Mouse (Mus musculus): ENCODE measurements around the gene Nfatc2.

Gene Nfatc2

DNA sequence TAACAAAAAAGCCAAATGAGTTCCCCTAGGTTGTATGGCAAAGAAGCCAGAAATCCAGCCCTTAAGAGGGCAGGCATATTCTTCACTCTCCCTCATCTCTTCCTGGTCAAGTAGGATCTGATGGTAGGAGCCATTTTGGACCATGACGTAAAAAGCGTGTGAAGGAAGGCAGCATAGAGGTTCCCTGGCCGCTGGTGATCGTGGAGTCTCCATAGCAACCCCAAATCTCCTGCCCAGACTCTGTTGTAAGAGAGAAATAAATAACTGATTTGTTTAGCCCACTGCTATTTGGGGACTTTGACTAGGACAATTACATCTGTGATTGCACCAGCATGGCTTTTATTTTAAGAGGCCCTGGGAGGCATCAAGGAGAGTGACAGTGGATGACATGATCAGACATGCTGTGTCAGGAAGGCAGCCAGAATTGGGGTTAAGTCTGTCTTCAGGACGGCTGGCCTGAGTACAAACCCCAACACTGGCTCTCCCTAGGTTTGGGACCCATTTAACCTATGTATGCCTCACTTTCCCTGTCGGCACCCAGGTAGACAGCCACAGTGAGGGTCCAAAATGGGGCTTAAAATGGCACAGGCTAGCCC lies 8.3 kb upstream of the Nfatc2 start:
- DNase-seq (ENCODE audit: low read depth, low spot score) = no peak

DNA sequence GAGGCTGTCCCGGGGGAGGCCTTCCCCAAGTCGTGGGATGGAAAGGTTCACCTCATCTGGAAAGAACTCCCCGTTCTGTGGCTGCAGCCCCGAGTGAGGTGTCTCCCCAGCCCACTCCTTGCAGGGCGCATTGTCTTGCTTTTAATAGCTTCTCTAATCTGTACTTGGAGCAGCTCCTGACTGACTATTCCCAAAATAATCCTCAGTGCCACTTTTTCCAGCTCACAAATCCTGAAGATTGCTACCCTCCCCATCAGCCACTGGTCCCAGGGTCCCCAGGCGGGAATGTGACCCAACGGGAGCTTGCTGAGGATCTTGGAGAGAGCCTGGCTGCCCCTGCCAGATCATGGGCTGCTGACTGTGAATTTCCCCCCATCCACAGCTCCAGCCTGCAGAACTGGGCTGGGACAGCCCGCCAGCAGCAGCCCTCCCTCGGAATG lies 6.7 kb upstream of the Nfatc2 start:
- no peak for DNase-seq (ENCODE audit: low read depth, low spot score)

DNA sequence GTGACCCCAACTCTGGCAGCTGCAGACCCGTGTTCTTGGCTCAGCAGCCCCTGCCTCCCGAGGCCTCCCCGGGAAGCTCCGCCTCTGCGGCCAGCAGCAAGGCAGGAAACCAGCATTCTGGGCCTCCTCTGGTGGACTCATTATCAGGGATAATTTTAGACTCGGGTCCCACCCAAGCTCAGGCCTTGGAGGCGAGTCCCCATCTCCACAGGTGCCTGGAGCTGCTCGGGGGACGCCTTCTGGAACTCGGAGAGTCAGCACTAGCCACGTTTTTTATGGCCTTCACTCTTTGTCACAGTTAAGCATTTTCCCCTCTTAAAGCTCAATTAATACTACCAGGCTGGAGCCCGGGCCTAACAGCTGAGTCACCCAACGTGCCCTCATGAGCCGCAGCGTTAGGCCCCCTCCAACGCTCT lies 3.2 kb upstream of the Nfatc2 start:
- DNase-seq (ENCODE audit: low read depth, low spot score) = no peak

DNA sequence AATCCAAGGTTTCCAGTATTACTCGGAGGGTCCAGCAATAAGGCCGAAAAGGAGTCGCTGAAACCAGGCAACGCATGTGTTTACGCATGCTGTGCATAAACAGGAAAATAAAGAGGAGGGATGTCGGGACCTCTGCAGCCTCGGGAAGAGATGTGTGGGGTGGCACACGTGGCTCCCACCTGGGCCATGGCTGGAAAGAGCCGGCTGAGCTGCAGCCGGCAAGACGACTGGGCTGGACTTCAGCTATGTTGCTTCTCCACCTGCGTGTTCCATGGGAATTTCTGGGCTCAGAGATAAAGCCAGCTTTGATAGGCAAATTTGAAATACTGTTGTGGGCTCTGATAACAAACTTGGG lies 907 bp upstream of the Nfatc2 start:
- peak; percentile 55 for DNase-seq (ENCODE audit: low read depth, low spot score)

DNA sequence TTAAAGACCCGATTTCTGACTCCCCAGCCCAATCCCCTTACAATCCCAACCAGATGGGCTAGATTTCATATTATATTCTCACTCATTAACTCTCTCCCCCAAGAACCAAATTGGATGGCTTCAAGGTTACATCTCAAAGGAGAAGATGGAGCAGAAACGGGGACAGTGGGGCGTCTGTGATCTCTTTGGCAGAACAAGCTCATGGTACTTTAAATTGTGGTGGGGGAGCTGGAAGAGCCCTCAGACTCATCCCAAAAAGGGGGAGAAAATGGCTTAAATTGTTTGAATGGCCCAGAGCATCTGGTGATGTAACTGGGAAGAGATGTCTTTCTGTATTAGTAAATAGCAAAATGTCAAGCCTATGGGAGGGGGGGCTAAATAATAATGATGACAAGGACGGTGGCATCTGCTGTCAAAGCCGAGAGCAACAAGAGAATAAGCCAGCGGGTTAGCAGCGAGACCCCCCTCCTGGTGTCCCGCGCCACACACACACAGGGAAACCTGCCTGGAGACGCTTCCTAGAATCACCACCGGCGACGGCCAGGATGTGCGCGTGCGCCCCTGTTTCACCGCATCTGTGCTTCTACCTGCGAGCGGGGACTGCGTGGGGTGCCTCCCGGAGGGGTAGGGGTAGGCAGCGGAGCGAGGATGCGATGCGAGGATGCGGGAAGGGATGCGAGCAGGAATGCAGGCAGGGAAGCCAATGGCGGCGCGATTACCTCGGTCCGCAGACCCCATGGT lies 537 bp downstream of the Nfatc2 start:
- no peak for DNase-seq (ENCODE audit: low read depth, low spot score)

DNA sequence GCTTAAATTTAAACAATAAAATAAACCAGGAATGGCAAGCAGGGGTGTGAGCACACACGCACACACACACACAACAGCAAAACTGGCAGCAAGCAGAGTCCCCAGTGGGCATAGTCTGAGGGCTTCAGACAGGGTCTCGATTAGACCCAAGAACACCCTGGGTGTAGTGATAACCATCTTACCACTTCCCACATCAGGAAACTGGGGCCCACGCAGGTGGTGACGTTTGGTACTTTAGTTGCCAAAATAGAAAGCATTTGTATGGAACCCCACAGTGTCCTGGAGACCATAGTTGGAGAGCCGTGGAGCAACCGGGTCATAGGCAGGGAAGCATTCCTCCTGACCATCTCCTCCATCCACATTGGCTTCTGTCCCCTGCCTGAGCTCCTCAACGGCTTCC lies 5.8 kb downstream of the Nfatc2 start:
- DNase-seq (ENCODE audit: low read depth, low spot score) = no peak

DNA sequence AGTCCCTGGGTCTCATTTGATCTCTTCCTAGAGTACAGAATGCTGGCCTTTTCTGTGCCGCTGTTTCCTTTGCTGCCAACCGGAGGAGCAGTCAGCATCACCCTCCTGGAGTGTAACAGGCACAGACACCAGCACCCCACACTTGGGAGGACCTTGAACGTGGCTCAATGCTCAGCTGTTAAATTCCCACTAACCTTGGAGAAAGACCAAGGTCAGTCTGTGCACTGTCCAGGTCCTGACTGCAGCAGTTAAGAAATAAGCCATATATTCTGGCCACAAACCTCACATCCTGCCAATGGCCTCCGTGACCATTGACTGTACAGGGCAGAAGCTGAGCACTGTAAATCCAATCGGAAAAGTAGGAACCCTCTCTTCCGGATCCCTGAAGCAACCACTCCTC lies 7.8 kb downstream of the Nfatc2 start:
- DNase-seq (ENCODE audit: low read depth, low spot score) = no peak

DNA sequence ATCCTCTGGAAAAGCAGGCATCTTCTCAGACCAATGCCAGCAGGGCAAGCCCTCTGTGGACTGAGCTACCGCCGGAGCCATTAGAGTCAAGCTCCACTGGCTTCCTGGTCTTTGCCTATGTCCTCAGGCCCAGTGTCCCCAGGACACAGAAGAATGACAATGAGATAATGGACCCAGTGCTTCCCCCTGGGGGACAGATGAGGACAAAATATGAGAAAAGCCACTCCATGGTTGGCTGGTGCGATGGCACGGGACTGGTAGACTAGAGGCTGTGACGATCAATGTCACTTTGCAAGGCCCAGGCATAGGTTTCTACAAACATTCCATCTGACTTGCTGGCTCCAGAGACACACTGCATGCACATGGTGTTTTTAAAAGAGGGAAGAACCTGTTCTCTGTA lies 8.5 kb downstream of the Nfatc2 start:
- DNase-seq (ENCODE audit: low read depth, low spot score) = no peak

DNA sequence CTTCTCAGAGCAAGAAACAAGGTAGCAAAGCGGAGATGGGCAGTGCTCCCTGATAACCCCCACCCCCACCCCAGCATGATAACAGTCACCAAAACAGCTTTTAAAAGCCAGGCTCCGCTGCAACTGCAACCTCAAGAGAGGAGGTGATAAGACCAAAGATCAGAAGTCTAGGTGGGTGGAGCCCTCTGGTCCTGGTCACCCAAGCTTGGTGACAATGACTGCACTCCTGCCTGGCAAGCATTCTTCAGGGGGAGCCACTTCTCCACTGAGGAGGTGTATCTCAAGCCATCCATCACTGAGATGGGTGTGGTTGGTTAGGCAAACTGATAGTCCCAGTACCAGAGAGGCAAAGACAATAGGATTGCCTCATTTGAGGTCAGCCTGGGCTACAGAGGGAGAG lies 10.4 kb downstream of the Nfatc2 start:
- no peak for DNase-seq (ENCODE audit: low read depth, low spot score)

DNA sequence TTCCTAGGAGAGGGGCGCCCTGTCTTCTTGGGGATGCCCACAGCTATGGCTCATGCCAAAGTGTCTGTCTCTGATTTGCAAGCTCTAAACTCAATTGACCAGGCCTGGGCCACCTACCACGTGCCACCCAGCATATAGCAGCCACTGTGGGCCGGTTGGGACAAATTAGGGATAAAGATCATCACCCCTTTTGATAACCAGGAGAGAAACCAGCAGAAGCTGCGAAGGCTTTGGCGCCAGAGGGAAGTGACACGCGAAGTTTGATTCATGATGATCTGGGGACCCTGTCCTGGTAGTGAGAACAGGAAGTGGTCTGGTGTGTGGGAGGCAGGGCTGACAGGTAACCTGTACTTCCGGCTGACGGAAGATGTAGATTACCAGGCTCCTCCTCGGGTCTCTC lies 10.9 kb downstream of the Nfatc2 start:
- no peak for DNase-seq (ENCODE audit: low read depth, low spot score)

DNA sequence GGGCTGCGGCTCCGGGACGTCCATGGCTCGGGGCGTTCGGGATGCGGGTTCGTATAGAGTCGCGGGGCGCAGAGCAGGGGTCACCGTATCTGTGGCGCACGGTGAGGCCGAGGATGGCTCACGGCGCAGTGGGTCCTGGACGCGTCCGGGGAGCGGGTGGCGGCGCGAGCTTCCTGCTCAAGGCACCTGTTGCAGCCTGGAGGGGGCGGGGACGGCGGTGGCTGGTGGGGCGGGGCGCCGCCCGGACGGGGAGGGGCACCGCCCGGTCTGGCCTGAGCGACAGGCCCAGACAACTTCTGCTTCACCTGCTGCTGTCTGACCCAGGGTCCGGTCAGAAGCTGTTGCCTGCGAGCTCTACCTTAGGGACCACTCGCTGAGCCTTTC lies 11.3 kb downstream of the Nfatc2 start:
- DNase-seq (ENCODE audit: low read depth, low spot score) = no peak

DNA sequence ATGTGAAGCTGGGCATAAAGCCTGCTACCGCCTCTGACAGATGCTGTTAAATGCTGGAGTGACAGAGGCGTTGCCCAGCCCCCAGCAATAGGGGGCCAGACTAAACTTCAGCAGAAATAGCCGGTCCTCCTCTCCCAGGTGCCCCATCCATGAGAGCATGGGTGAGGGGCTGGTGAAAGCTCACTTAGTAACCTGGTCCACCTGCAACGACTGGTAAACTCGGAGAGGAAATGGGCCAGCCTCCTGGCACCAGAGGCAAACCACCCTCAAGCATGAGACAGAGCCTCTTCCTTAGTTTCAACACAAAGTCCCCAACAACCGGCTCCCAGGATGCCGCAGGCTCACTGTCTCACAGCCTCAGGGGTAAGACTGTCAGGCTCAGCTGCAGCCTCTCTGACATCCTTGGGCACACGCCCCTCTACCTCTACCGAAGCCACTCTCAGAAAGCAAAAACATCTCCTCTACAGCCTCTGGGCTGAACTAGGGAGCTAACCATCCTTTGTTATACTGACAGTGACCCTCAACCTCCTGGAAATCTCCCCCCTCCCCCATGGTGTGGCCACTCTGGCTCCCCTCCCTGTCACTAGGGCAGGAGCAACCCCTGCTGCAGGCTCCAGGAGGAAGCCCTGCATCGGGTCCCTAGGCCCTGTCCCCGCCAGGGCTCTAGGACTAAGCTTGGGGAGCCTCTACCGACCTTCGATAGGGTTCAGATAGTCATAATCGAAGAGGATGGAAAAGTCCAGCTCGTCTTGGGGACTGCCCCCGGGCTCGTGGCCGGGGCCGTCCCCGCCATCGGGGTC lies 11.9 kb downstream of the Nfatc2 start:
- DNase-seq (ENCODE audit: low read depth, low spot score) = no peak

DNA sequence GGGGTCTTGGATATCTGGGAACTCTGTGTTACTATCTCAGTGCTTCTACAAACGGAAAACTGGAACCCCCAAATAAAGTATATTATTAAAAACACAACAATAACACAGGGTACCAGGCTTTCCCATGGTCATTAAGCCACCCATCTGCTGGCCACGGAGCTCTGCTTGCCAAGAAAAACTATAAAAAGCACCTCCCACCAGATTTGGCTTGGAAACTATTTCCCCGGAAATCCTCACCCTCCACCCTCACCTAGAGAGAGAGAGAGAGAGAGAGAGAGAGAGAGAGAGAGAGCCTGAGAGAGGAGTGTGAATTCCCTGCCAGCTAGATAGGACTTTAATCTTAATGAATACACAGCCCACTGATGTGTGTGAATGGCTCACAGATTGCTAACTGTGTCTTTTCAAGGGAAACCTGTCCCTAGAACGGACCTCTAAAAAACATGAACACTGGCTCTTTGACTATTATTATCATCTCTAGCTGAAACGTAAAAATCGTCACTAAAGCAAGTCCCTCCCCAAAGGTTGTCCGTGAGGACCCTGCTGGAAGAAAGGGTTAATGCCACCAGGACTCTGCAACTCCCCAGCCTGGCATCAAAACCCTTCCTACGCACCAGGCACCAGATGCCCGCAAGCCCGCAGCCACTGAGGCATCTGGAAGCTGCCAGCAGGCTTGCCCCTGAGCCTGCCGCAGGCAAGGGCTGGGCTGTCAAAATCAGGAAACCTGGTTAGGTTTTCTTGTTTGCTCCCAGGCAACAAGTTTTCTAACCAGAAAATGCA lies 12.7 kb downstream of the Nfatc2 start:
- no peak for DNase-seq (ENCODE audit: low read depth, low spot score)

DNA sequence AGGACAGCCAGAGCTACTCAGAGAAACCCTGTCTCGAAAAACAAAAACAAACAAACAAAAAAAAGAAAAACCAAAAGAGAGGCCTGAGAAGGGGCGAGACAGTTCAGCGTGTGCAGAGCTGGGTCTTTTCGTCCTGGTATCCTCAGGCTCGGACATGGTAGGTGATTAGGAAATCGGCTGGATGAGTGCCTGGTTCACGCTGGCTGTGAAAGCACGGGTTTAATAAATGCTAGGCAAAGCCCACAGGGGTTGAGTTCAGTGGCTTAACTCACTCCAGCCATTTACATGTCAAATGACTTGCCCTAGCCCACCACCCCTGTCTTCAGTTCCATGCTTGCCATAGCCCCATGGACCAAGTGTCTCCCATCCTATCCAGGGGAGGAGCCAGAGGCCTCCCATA lies 14.3 kb downstream of the Nfatc2 start:
- no peak for DNase-seq (ENCODE audit: low read depth, low spot score)

DNA sequence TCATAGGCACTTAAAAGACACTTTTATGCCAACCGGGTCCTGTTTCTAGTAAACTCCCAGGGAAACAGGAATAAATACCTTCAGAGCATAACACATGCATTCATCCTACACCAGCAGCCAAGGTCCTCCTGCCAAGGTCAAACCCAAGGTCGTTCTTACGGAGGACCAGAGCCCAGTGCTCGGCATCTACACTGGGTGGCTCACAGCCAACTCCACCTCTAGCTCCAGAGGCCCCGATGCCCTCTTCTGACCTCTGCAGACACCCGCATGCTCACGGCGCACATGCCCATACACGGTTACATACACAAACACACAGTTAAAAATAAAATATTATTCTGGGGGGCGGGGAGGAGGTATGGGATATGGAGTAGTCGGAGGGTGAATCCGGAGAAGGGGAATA lies 14.9 kb downstream of the Nfatc2 start:
- no peak for DNase-seq (ENCODE audit: low read depth, low spot score)

DNA sequence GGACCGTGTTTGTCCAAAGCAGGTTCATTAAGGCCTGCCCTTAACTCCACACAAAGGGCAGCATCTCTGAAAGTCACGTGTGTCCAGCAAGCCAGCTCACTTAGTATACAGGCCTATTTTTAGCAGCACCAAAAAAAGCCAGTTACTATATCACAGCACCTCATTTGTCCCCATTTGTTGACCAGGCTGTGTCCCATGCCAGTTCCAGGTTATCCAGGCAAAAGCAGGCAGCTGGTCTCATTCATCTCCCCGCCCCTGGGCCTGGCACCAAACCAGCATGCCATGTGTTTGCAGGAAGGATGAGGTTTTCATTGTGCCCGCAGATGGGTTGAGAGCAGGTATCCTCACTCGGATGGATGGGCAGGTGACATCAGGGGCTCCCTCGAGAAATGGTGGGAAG lies 16.6 kb downstream of the Nfatc2 start:
- no peak for DNase-seq (ENCODE audit: low read depth, low spot score)

DNA sequence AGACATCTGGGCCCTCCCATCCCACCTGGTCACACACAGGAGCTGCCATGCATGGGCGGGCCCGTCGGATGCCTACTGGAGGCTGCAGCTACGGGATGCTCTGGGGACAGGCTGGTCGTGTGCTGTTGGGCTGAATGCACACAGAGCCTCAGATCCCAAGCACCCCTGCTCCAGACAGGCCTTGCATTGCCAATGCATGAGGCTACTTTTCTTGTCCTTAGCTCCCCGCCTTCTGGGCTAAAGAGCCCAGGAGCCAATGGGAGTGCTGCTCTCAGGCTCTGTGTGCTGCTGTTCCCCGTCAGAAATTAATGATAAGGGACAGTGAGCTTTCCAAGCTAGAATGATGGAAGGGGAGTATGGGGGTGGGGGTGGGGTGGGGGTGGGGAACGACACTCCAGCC lies 17.0 kb downstream of the Nfatc2 start:
- no peak for DNase-seq (ENCODE audit: low read depth, low spot score)

DNA sequence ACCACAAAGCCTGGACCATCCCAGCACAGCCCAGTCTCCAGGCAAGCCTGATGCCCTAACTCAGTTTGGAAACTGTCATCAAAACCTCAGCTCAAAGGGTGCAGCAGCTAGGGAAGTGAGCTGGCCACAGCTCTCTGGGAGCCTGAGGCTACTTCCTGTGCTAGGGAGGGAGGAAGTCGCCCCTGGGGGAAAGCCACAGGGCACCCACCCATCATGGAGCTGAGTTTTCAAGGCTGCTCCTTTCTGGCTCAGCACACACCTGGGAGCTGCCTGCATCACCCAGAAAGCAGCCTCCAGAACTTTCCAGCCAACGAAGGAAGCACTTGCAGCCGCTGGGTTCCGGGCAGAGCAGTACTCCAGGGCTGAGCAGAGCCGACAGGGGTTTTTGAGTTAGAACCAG lies 18.4 kb downstream of the Nfatc2 start:
- no peak for DNase-seq (ENCODE audit: low read depth, low spot score)

DNA sequence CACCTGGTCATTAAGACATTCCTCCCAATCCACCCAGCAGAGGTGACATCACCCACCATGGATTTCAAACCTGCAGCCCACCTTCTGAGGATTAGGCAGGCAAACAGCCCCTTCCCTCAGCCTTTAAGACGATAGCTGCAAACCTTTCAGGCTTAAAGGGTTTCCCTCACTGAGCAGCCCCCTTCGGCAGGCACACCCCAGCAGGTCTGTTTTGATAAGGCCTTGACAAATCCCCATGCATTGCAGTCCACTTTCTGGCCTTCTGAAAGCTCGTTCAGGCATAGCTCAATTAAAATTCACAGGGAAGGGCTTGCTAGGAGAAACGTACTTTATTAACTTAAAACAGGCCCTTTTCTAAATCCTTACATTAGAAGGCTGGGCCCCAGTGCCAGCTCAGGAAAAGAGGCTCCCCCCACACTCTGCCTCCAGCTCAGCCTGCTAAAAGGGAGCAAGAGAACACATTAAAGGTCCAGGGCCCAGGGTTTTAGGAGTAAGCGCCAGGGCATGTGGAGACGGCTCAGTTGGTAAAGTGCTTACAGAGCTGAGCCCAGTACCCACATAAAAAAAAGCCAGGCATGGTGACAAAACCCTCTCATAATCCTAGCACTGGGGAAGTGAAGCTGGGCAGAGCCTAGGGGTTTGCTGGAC lies 20.1 kb downstream of the Nfatc2 start:
- no peak for DNase-seq (ENCODE audit: low read depth, low spot score)

DNA sequence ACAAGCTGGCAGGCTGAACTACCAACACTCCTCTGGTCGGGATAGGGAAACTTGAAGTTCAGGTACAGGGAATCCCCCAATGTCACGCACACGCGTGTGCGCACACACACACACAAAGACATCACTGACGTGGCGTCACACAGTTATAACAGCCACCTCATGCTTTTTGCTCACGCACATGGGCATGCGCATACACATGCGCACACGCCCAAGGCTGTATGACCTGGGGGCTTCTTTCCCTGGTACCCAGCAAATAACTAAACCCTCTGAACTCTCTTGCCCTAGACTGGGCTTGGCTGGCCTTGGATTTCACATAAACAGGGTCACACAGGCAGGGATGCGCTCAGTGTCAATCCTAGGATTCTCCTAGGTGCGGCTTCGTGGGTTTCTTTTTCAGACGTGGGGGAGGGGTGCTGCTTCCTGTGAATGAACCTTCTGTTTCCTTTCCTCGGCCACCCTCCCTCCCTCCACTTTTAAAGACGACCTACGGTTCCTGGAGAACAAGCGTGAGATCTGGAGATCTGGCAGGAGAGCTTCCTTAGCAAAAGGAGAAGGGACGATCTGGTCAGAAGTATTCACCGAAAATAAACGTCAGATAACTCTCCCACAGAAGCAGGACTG lies 21.1 kb downstream of the Nfatc2 start:
- no peak for DNase-seq (ENCODE audit: low read depth, low spot score)

DNA sequence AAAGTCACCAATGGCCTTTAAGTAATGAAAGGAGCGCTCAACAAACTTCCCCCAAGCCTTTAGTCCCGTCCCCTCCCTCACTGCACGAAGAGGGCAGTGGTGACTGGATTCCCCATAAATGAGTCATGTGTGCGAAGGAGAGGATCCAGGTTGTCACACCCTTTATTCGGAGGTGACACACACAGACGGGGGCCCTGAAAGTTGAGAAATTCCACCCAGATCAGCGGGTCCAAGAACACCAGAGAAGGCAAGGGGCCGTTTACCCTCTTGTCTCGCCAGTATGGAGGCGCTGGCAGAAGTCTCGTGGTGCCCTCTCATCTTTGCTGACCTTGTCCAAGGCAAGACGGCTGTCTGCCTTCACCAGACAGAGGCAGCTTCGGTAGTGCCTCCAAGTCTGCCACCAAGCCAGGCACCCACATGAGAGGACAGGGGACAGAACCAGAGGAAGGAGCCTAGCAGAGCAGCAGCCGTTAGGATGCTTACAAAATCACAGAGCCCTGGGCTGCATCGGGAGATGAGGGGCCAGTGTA lies 21.8 kb downstream of the Nfatc2 start:
- no peak for DNase-seq (ENCODE audit: low read depth, low spot score)
